Mouse (Mus musculus) ovary, adult 2 months (tissue): ENCODE data around the gene Ehf. TPM values are rescaled to one million over a fixed set of nuclear protein-coding genes. Genes with fewer than 3 reads are reported as not detected.

Experiments
- polyA plus RNA-seq: library from polyadenylated mRNA; depleted of rRNA; stranded (reverse); fragments of >200 nt; gene quantifications from 2 replicates; pipeline ENCODE4 v1.2.3, GENCODE M21; 2012; rRNA removed

Gene Ehf
- 56.0 and 60.6 TPM in 2 replicates for polyA plus RNA-seq

GRCm38 (mm10) chr2:103303132-103303531, at the start of gene Ehf:
Ehf (minus strand) TSS chr2:103303278.

Other genes starting within 250 kb of the Ehf start
- gene Pdhx, start 229.8 kb downstream of the Ehf start, polyA plus RNA-seq: 10.6 and 10.8 TPM in 2 replicates
- 17.7 and 19.7 TPM in 2 replicates for gene Apip, start 229.6 kb downstream of the Ehf start, polyA plus RNA-seq
- gene Elf5, start 108.4 kb upstream of the Ehf start, polyA plus RNA-seq: 2.4 and 4.0 TPM in 2 replicates
- gene Cat, start 181.9 kb upstream of the Ehf start, polyA plus RNA-seq: 47.9 and 63.5 TPM in 2 replicates